Mouse (Mus musculus) gastrocnemius, adult 2 months (tissue): ENCODE results near the gene Flywch1. TPM values are rescaled to one million over a fixed set of nuclear protein-coding genes. Genes with fewer than 3 reads are reported as not detected.

Experiments
- DNase-seq: peaks from one replicate; pipeline ENCODE4 v3.0.0; 2022
- H3K27ac ChIP-seq: fragments of 200-600 bp; 2 replicates; pipeline ENCODE4 v1.8.1; 2022; ENCODE audit warnings: mild to moderate bottlenecking
- H3K4me3 ChIP-seq: fragments of 200-600 bp; 2 replicates; pipeline ENCODE4 v1.8.1; 2022; ENCODE audit warnings: mild to moderate bottlenecking, moderate library complexity
- CTCF ChIP-seq: fragments of 200-600 bp; IDR thresholded peaks from 2 replicates; pipeline ENCODE4 v1.8.1; 2022; ENCODE audit warnings: antibody characterized with exemption, mild to moderate bottlenecking, moderate library complexity
- intact Hi-C: fragments of 180-260 bp; cut with DNase I; formaldehyde crosslinking; loops from one replicate; pipeline ENCODE4 v1.15.1; 2025
- total RNA-seq, 2 experiments: library from RNA; stranded (reverse); gene quantifications; 2 replicates each; pipeline ENCODE4 v1.2.3; 2021

Gene Flywch1
- total RNA-seq, 2 experiments from 2014 or later = 43.3 to 50.4 TPM

GRCm38 (mm10) chr17:23739202-23740135, 31.9 kb downstream of the Flywch1 start:
- intact Hi-C loops = no loop called here
- TF ChIP-seq CTCF = no peak
- DNase-seq = no peak
- Histone ChIP-seq H3K27ac (peak overlapping the region; percentile 91), H3K4me3 (peak overlapping the region; percentile 86)

GRCm38 (mm10) chr17:23738836-23739201, 32.6 kb downstream of the Flywch1 start:
- intact Hi-C loops = no loop called here
- Histone ChIP-seq H3K27ac (peak overlapping the region; percentile 91), H3K4me3 (peak overlapping the region; percentile 86)
- TF ChIP-seq CTCF = no peak
- no peak for DNase-seq

- H3K27ac ChIP-seq = no peak overlapping the region
- DNase-seq = no peak
- H3K4me3 ChIP-seq = no peak overlapping the region
- intact Hi-C loops = no loop called here
- no peak for TF ChIP-seq CTCF
Observed at GRCm38 (mm10) chr17:23737493-23738445, 33.6 kb downstream of the Flywch1 start.

GRCm38 (mm10) chr17:23734341-23734740, 37.1 kb downstream of the Flywch1 start:
- no peak overlapping the region for H3K4me3 ChIP-seq
- DNase-seq = no peak
- intact Hi-C loops = no loop called here
- no peak overlapping the region for H3K27ac ChIP-seq
- TF ChIP-seq CTCF = no peak

GRCm38 (mm10) chr17:23730441-23730840, 41.0 kb downstream of the Flywch1 start:
- DNase-seq = no peak
- intact Hi-C loops = no loop called here
- no peak overlapping the region for H3K4me3 ChIP-seq
- no peak overlapping the region for H3K27ac ChIP-seq
- no peak for TF ChIP-seq CTCF

GRCm38 (mm10) chr17:23726758-23727142, 44.7 kb downstream of the Flywch1 start:
- DNase-seq = peak; percentile 88
- H3K4me3 ChIP-seq = peak overlapping the region; percentile 93
- intact Hi-C loops = loop anchor here (10.0 kb wide), 1 partner anchor 532 kb away; the partner anchor contains the start of gene Zfp40
- peak; percentile 4; the same call in 1 of the 2 replicates for TF ChIP-seq CTCF
- H3K27ac ChIP-seq = peak overlapping the region; percentile 88

GRCm38 (mm10) chr17:23725999-23726757, 45.2 kb downstream of the Flywch1 start, which contains the start of gene Pkmyt1:
Gene Pkmyt1 (plus strand): TSS chr17:23726336.
- intact Hi-C loops = loop anchor here (10.0 kb wide), 1 partner anchor 531 kb away; the partner anchor contains the start of gene Zfp40
- DNase-seq = peak; percentile 97
- H3K27ac ChIP-seq = peak within 1 kb of the TSS; percentile 88
- no peak for TF ChIP-seq CTCF
- peak within 1 kb of the TSS; percentile 93 for H3K4me3 ChIP-seq

- intact Hi-C loops = loop anchor here (10.0 kb wide), 1 partner anchor 531 kb away; the partner anchor contains the start of gene Zfp40
- DNase-seq = no peak
- peak overlapping the region; percentile 88 for H3K27ac ChIP-seq
Observed at GRCm38 (mm10) chr17:23725477-23725876, 45.9 kb downstream of the Flywch1 start.

GRCm38 (mm10) chr17:23722376-23723125, 48.9 kb downstream of the Flywch1 start, which contains the start of gene 1520401A03Rik:
Gene 1520401A03Rik (minus strand): TSS chr17:23722783.
- H3K4me3 ChIP-seq = no peak within 1 kb of the TSS
- H3K27ac ChIP-seq = no peak within 1 kb of the TSS
- no peak for TF ChIP-seq CTCF
- intact Hi-C loops = loop anchor here (10.0 kb wide), 1 partner anchor 528 kb away; the partner anchor contains the start of gene Zfp40
- DNase-seq = no peak

More at GRCm38 (mm10) chr17:23725477-23725876, 45.9 kb downstream of the Flywch1 start:
- TF ChIP-seq CTCF = no peak
- peak overlapping the region; percentile 93 for H3K4me3 ChIP-seq

- DNase-seq = no peak
- intact Hi-C loops = loop anchor here (10.0 kb wide), 1 partner anchor 527 kb away; the partner anchor contains the start of gene Zfp40
- Histone ChIP-seq H3K27ac (no peak overlapping the region), H3K4me3 (no peak overlapping the region)
- no peak for TF ChIP-seq CTCF
Observed at GRCm38 (mm10) chr17:23721886-23722285, 49.5 kb downstream of the Flywch1 start.

- DNase-seq = no peak
- TF ChIP-seq CTCF = no peak
- Histone ChIP-seq H3K4me3 (no peak overlapping the region), H3K27ac (no peak overlapping the region)
- intact Hi-C loops = no loop called here
Observed at GRCm38 (mm10) chr17:23719455-23719854, 51.9 kb downstream of the Flywch1 start.
